Mouse (Mus musculus): Measurements from ENCODE around the gene Megf8.

The Megf8 gene

GRCm38 (mm10) chr7:25401551-25401950, 84.6 kb downstream of the Megf8 start:
- DNase-seq (ENCODE audit: low spot score in 2 of 2) = no peak

GRCm38 (mm10) chr7:25401986-25402385, 85.0 kb downstream of the Megf8 start:
- DNase-seq (ENCODE audit: low spot score in 2 of 2) = no peak

- DNase-seq (ENCODE audit: low spot score in 2 of 2) = peak in 1 of 2 experiments; percentile 59
Observed at GRCm38 (mm10) chr7:25402671-25403101, 85.7 kb downstream of the Megf8 start.

- no peak for DNase-seq (ENCODE audit: low spot score in 2 of 2)
Observed at GRCm38 (mm10) chr7:25406468-25406867, 89.5 kb downstream of the Megf8 start.

- DNase-seq (ENCODE audit: low spot score in 2 of 2) = peak in 1 of 2 experiments; percentile 46
Observed at GRCm38 (mm10) chr7:25409114-25409760, 92.3 kb downstream of the Megf8 start.

GRCm38 (mm10) chr7:25410969-25411615, 94.1 kb downstream of the Megf8 start:
- no peak for DNase-seq (ENCODE audit: low spot score in 2 of 2)

GRCm38 (mm10) chr7:25411861-25412260, 94.9 kb downstream of the Megf8 start:
- DNase-seq (ENCODE audit: low spot score in 2 of 2) = no peak

- DNase-seq (ENCODE audit: low spot score in 2 of 2) = no peak
Observed at GRCm38 (mm10) chr7:25412833-25413441, 96.0 kb downstream of the Megf8 start, which contains the start of gene Cxcl17. Cxcl17 (minus strand) TSS chr7:25412886.

All from thymus, postnatal 10 days (tissue).